Mouse (Mus musculus) limb, embryonic 14.5 days (tissue): ENCODE measurements around the gene Tspan12. TPM values are rescaled to one million over a fixed set of nuclear protein-coding genes. Genes with fewer than 3 reads are reported as not detected.

Experiments used
- ATAC-seq: fragments of 200-750 bp; cut with Nextera tagmentation; 2 replicates; pipeline ENCODE4 v1.8.0; 2017; ENCODE audit warnings: low read depth, moderate number of reproducible peaks, moderate TSS enrichment; ENCODE audit not compliant: low FRiP score
- DNase-seq: peaks from one replicate; pipeline ENCODE4 v3.0.0-alpha.2; 2015; ENCODE audit warnings: low spot score
- H3K27ac ChIP-seq: fragments of 300-500 bp; sonication (generic); replicated peaks from 2 replicates; pipeline ENCODE4 v1.5.1; 2014; ENCODE audit warnings: low read depth, mild to moderate bottlenecking, low read length, moderate library complexity, mixed read lengths
- H3K27me3 ChIP-seq: fragments of 300-500 bp; sonication (generic); 2 replicates; pipeline ENCODE4 v1.6.1; 2014; ENCODE audit warnings: low read length, mixed read lengths; ENCODE audit not compliant: control insufficient read depth, insufficient read depth
- H3K36me3 ChIP-seq: fragments of 300-500 bp; sonication (generic); 2 replicates; pipeline ENCODE4 v1.6.1; 2014; ENCODE audit warnings: mild to moderate bottlenecking, low read length, moderate library complexity, mixed read lengths; ENCODE audit not compliant: control insufficient read depth, insufficient read depth
- H3K4me1 ChIP-seq: fragments of 300-500 bp; sonication (generic); 2 replicates; pipeline ENCODE4 v1.6.1; 2014; ENCODE audit warnings: antibody characterized with exemption, low read length, mixed read lengths; ENCODE audit not compliant: control insufficient read depth, insufficient read depth
- H3K4me2 ChIP-seq: fragments of 300-500 bp; sonication (generic); replicated peaks from 2 replicates; pipeline ENCODE4 v1.6.1; 2014; ENCODE audit warnings: low read depth, mild to moderate bottlenecking, low read length, moderate library complexity; ENCODE audit not compliant: severe bottlenecking
- H3K4me3 ChIP-seq: fragments of 300-500 bp; sonication (generic); replicated peaks from 2 replicates; pipeline ENCODE4 v1.5.1; 2014; ENCODE audit warnings: low read length
- H3K9ac ChIP-seq: fragments of 300-500 bp; sonication (generic); 2 replicates; pipeline ENCODE4 v1.6.1; 2014; ENCODE audit warnings: mild to moderate bottlenecking, low read depth, low read length, moderate library complexity; ENCODE audit not compliant: severe bottlenecking
- H3K9me3 ChIP-seq: fragments of 300-500 bp; sonication (generic); 2 replicates; pipeline ENCODE4 v1.6.1; 2016; ENCODE audit warnings: low read length; ENCODE audit not compliant: control insufficient read depth
- POLR2A ChIP-seq: fragments of 200-500 bp; IDR thresholded peaks from 2 replicates; pipeline ENCODE4 v1.8.0; 2012; ENCODE audit warnings: inconsistent platforms, mild to moderate bottlenecking, moderate library complexity, borderline replicate concordance; ENCODE audit not compliant: insufficient read depth, insufficient read length; ENCODE audit errors: extremely low read depth
- WGBS: fragments of 180-500 bp; shearing (Covaris S2); extraction: QIAGEN DNeasy Blood & Tissue Kit; methylation state at CpG from one replicate; pipeline ENCODE4 v1.1.7; 2014; 5-methylcytosine and 5-hydroxymethylcytosine counted together
- polyA plus RNA-seq, 2 experiments: library from polyadenylated mRNA; depleted of rRNA in 1 of 2; stranded (reverse) in 1 of 2; unstranded in 1 of 2; fragments of >200 nt; fragmentation: Nextera tagmentation in 1 of 2; extraction: Ambion mirVana in 1 of 2; gene quantifications; 2 replicates each; pipeline versions ENCODE4 v1.2.1 to v1.2.3; 2012 to 2014

The Tspan12 gene
- polyA plus RNA-seq, 2 experiments = 10.2 to 34.0 TPM

DNA sequence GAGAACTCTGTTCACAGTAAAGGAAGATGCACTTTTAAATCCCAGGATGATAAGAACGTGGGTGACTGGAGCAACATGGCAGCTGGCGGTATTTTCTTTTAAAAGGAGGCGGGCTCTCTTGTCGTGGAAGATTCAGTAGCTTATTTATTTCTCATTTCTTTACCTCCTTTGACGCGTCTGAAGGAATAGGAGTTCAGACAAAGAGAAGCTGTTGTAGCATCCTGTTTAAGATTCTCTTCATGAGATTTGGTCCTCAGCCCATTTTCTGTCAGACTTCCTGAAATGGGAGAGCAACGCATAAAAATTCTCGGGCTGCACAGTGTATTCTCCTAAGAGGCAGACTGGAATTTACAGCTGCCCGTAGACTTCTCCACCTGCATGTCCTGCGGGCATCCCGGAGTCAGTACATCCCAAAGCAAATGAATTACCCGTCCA, 84.5 kb downstream of the Tspan12 start:
- H3K9ac ChIP-seq = no peak overlapping the region
- DNase-seq (no peak), ATAC-seq (no peak)
- 63% methylated on average over 12 of the region's 12 CpGs for WGBS
- H3K9me3 ChIP-seq = no peaks in the 10 kb centered on the region
- H3K4me1 ChIP-seq = peaks cover 3% of the 10 kb centered on the region
- no peak for TF ChIP-seq POLR2A
- H3K4me3 ChIP-seq = no peak overlapping the region
- no peaks in the 10 kb centered on the region for H3K27me3 ChIP-seq
- no peak overlapping the region for H3K4me2 ChIP-seq
- H3K27ac ChIP-seq = no peak overlapping the region
- no peaks in the 10 kb centered on the region for H3K36me3 ChIP-seq

DNA sequence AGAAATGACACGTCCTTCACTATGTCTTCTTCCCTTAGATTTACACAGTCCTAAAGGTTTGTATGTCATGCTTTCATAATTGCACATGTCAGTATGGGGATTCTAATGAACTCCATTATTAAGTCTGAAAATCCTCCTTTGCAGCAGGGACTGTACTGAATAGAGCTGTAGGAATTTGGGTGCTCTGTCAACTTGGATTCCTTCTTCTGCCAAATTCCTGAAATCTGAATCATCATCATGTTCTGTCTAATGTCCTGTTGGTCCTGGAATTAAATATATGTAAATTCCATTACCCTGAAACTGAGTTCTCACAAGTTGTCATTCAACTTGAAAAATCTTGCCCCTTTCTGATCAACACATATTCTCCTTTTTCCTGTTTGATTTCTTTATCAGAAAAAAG, 104.8 kb downstream of the Tspan12 start:
- Histone ChIP-seq H3K4me1 (no peaks in the 10 kb centered on the region), H3K27ac (no peak overlapping the region), H3K4me3 (no peak overlapping the region), H3K9ac (no peak overlapping the region), H3K4me2 (no peak overlapping the region), H3K9me3 (no peaks in the 10 kb centered on the region), H3K27me3 (no peaks in the 10 kb centered on the region), H3K36me3 (no peaks in the 10 kb centered on the region)
- DNase-seq = no peak
- WGBS = 74% methylated on average over 1 of the region's 1 CpGs
- no peak for ATAC-seq
- no peak for TF ChIP-seq POLR2A

DNA sequence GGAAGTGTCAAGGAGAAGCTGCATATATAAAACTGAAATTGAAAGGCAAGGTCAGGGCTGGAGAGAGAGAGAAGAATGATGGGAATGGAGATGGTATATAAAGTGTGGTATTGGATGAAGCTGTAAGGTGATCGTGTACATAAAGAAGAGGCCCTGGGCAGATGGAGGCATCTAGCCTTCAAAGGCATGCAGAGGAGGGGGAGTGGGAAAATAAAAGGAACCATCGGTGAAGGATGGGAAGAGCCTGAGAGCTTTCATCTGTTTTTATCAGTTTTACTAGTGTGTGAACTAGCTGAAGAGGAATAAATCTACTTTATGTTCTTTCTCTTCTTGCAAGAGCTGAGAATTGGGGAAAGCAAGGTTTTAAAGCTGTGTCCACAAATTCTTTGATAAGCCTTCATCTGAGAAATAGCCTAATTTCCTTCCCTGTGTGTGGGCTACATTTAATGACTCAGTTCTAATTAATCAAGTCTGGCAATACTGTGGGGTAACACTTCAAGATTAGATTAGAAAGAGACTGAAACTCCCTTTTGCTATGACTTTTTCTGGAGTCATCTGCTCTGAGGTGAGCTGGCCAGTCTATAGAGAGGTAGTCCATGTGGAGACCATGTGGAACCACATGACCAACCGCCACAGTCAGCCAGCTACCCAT, 107.6 kb downstream of the Tspan12 start:
- no peak overlapping the region for H3K27ac ChIP-seq
- H3K4me3 ChIP-seq = no peak overlapping the region
- H3K27me3 ChIP-seq = no peaks in the 10 kb centered on the region
- WGBS = 44% methylated on average over 3 of the region's 3 CpGs
- no peaks in the 10 kb centered on the region for H3K9me3 ChIP-seq
- H3K4me2 ChIP-seq = no peak overlapping the region
- H3K9ac ChIP-seq = no peak overlapping the region
- H3K36me3 ChIP-seq = no peaks in the 10 kb centered on the region
- no peak for ATAC-seq
- no peak for TF ChIP-seq POLR2A
- H3K4me1 ChIP-seq = no peaks in the 10 kb centered on the region
- DNase-seq = no peak

DNA sequence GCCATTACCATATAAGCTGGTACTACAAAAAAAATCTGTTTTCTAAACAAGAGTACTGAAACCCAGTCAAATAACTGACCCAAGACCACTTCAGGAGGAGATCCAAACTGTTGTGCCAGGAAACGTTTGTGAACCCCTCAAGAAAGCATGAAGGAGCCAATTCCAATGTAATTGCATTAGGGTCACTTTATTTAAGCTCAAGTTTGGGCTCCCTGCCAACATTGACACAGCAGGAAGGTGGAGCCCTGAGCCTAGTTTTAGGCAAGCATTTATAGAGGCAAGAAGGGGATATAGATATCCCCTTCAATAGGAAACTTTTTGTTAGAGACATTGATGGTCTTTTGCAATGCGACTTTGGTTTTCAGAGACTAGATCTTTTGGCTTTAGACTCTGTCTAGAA, 111.7 kb downstream of the Tspan12 start:
- H3K9me3 ChIP-seq = no peaks in the 10 kb centered on the region
- TF ChIP-seq POLR2A = no peak
- H3K27ac ChIP-seq = no peak overlapping the region
- WGBS = 48% methylated on average over 2 of the region's 2 CpGs
- no peak overlapping the region for H3K4me2 ChIP-seq
- H3K27me3 ChIP-seq = no peaks in the 10 kb centered on the region
- no peaks in the 10 kb centered on the region for H3K36me3 ChIP-seq
- no peak overlapping the region for H3K9ac ChIP-seq
- DNase-seq (no peak), ATAC-seq (no peak)
- no peak overlapping the region for H3K4me3 ChIP-seq
- no peaks in the 10 kb centered on the region for H3K4me1 ChIP-seq

DNA sequence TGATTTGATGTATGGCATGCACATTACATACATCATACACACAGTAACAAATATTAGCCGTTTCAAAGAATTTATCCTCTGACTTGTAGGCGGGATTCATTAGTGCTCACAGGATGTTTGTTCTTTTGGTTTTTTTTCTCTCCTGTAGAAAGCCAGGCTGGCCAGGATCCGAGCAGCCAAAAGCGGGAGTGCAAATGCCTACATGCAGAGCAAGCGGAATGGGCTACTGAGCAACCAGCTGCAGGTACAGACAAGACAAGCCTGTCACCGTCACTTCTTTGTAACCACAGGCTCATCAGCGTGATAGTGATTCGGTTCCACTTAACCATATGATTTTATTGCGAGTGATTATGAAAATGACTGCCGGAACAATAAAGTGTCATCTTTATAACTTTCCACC, 130.1 kb downstream of the Tspan12 start:
- no peak overlapping the region for H3K9ac ChIP-seq
- peaks cover 3% of the 10 kb centered on the region; the same call in 1 of the 2 replicates for H3K4me1 ChIP-seq
- TF ChIP-seq POLR2A = no peak
- WGBS = 87% methylated on average over 10 of the region's 10 CpGs
- H3K4me3 ChIP-seq = no peak overlapping the region
- DNase-seq (no peak), ATAC-seq (no peak)
- no peaks in the 10 kb centered on the region for H3K27me3 ChIP-seq
- H3K9me3 ChIP-seq = no peaks in the 10 kb centered on the region
- H3K27ac ChIP-seq = no peak overlapping the region
- H3K36me3 ChIP-seq = no peaks in the 10 kb centered on the region
- H3K4me2 ChIP-seq = no peak overlapping the region

Other genes starting within 250 kb of the Tspan12 start
- 19.8 and 25.3 TPM in 2 replicates for gene Ing3, start 97.1 kb upstream of the Tspan12 start, polyA plus RNA-seq (2012; rRNA removed)
- gene Ing3, start 97.1 kb upstream of the Tspan12 start, polyA plus RNA-seq (2014; fragmentation: Nextera tagmentation; extraction: Ambion mirVana) = 52.2 and 54.5 TPM in 2 replicates
- gene Cped1, start 133.4 kb upstream of the Tspan12 start, polyA plus RNA-seq (2012; rRNA removed) = 29.2 and 31.0 TPM in 2 replicates
- gene Cped1, start 133.4 kb upstream of the Tspan12 start, polyA plus RNA-seq (2014; fragmentation: Nextera tagmentation; extraction: Ambion mirVana) = 44.3 and 55.7 TPM in 2 replicates